Mouse (Mus musculus) G1E (cell line): Measurements from ENCODE around the gene Pvalb.

Experiments used
- CTCF ChIP-seq: IDR thresholded peaks from 2 replicates; pipeline ENCODE4 v1.5.1; 2012; ENCODE audit warnings: low read depth, low read length, inconsistent platforms, mixed read lengths
- TAL1 ChIP-seq: conservative IDR thresholded peaks from 2 replicates; pipeline ENCODE4 v1.6.1; 2012; ENCODE audit warnings: low read depth, low read length, inconsistent platforms, mixed read lengths

DNA sequence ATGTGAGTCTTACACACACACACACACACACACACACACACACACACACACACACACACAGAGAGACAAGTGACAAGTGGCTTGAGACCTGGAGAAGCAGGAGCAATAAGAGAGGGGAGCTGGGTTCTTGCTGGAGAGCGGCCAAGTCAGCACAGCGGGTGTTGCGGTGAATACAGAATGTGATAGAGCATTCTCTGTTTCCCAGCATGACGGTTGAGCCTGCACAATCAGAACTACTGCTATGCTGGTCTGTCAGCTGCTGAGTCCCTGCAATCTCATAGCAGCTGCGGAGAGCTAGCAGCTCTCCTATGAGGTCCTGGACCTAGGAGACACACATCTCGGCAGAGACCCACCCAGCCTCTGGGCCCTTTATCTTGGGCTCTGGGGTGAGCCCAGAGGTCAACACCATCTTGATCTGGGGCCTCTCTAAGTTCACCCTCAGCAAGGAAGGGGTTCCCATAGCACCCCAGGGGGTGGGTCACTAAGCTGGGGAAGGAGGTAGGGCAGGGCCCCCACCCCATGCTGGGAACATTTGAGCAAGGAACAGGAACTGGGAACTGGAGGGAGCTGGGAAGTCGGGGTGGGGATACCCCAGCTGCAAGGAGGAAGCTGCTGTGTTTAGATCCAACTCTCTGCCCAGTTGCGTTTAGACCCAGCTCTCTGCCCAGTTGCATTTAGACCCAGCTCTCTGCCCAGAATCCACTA lies 24.3 kb downstream of the Pvalb start:
- TF ChIP-seq CTCF (no peak), TAL1 (no peak)
